Mouse (Mus musculus) liver, embryonic 14.5 days (tissue): ENCODE results near the gene Nav2. TPM values are rescaled to one million over a fixed set of nuclear protein-coding genes. Genes with fewer than 3 reads are reported as not detected.
A peak's percentile ranks its signal among the peaks of the same experiment; 100 is the strongest.

Experiments
- ATAC-seq: fragments of 200-750 bp; cut with Nextera tagmentation; 2 replicates; pipeline ENCODE4 v1.8.0; 2017; ENCODE audit warnings: moderate number of reproducible peaks, mild to moderate bottlenecking, moderate library complexity; ENCODE audit not compliant: insufficient read depth
- DNase-seq, 3 experiments: peaks; one replicate each; pipeline ENCODE4 v3.0.0-alpha.2; 2012 to 2013; ENCODE audit warnings: low read depth in 3 of 3, low spot score in 3 of 3
- H3K27ac ChIP-seq: fragments of 300-500 bp; sonication (generic); 2 replicates; pipeline ENCODE4 v1.5.1; 2014; ENCODE audit warnings: moderate library complexity, mild to moderate bottlenecking, control low read depth, inconsistent platforms
- H3K27me3 ChIP-seq: fragments of 300-500 bp; sonication (generic); 2 replicates; pipeline ENCODE4 v1.6.1; 2014; ENCODE audit warnings: mild to moderate bottlenecking, low read length, moderate library complexity; ENCODE audit not compliant: control insufficient read depth, insufficient read depth
- H3K36me3 ChIP-seq: fragments of 300-500 bp; sonication (generic); replicated peaks from 2 replicates; pipeline ENCODE4 v1.6.1; 2014; ENCODE audit warnings: low read depth; ENCODE audit not compliant: control insufficient read depth, insufficient read depth
- H3K4me1 ChIP-seq, 2 experiments: fragments of 200-500 bp in 1 of 2; fragments of 300-500 bp in 1 of 2; sonication (generic) in 1 of 2; replicated peaks; 2 replicates each; pipeline ENCODE4 v1.6.1; 2012 to 2014; ENCODE audit warnings: antibody characterized with exemption in 1 of 2, inconsistent platforms in 1 of 2, low read length in 1 of 2; ENCODE audit not compliant: control insufficient read depth in 2 of 2, insufficient read depth in 2 of 2
- H3K4me2 ChIP-seq: fragments of 300-500 bp; sonication (generic); 2 replicates; pipeline ENCODE4 v1.6.1; 2014; ENCODE audit warnings: low read depth, mild to moderate bottlenecking, control low read depth, moderate library complexity
- H3K4me3 ChIP-seq, 2 experiments: fragments of 200-500 bp in 1 of 2; fragments of 300-500 bp in 1 of 2; sonication (generic) in 1 of 2; 2 replicates each; pipeline ENCODE4 v1.5.1; 2012 to 2014; ENCODE audit warnings: low read depth in 2 of 2, low read length in 2 of 2, mild to moderate bottlenecking in 2 of 2, control low read depth in 1 of 2, inconsistent platforms in 1 of 2, moderate library complexity in 1 of 2; ENCODE audit not compliant: insufficient read depth in 1 of 2
- H3K9ac ChIP-seq: fragments of 300-500 bp; sonication (generic); replicated peaks from 2 replicates; pipeline ENCODE4 v1.6.1; 2014; ENCODE audit warnings: mild to moderate bottlenecking, control low read depth, moderate library complexity
- H3K9me3 ChIP-seq: fragments of 300-500 bp; sonication (generic); 2 replicates; pipeline ENCODE4 v1.6.1; 2016; ENCODE audit warnings: low read length, mixed read lengths; ENCODE audit not compliant: control insufficient read depth
- CTCF ChIP-seq: IDR thresholded peaks from 2 replicates; pipeline ENCODE4 v1.5.1; 2016; ENCODE audit warnings: antibody characterized with exemption, low read depth, control low read depth
- EP300 ChIP-seq: IDR thresholded peaks from 2 replicates; pipeline ENCODE4 v1.6.1; 2016; ENCODE audit warnings: antibody characterized with exemption, low read depth
- WGBS: fragments of 180-500 bp; shearing (Covaris S2); extraction: QIAGEN DNeasy Blood & Tissue Kit; methylation state at CpG from one replicate; pipeline ENCODE4 v1.1.7; 2014; ENCODE audit not compliant: insufficient replicate concordance; 5-methylcytosine and 5-hydroxymethylcytosine counted together
- polyA plus RNA-seq, 2 experiments: library from polyadenylated mRNA; depleted of rRNA in 1 of 2; stranded (reverse) in 1 of 2; unstranded in 1 of 2; fragments of >200 nt; fragmentation: Nextera tagmentation in 1 of 2; extraction: Ambion mirVana in 1 of 2; gene quantifications; 2 replicates each; pipeline versions ENCODE4 v1.2.1 to v1.2.3; 2012 to 2014

Nav2 gene
- polyA plus RNA-seq, 2 experiments, result 1.5 to 1.6 TPM

- no peak overlapping the region for H3K9ac ChIP-seq
- H3K27ac ChIP-seq, result no peak overlapping the region
- H3K9me3 ChIP-seq, result no peaks in the 10 kb centered on the region
- H3K36me3 ChIP-seq, result no peaks in the 10 kb centered on the region
- no peak overlapping the region for H3K4me2 ChIP-seq
- H3K4me3 ChIP-seq, result no peak overlapping the region
- 56% methylated on average over 3 of the region's 3 CpGs for WGBS
- TF ChIP-seq EP300, result no peak
- no peak for TF ChIP-seq CTCF
- H3K27me3 ChIP-seq, result no peaks in the 10 kb centered on the region
- DNase-seq (no peak), ATAC-seq (no peak)
- peaks cover 0 to 3% of the 10 kb centered on the region in 2 experiments; a peak in 2 of 4 replicates for H3K4me1 ChIP-seq
These were observed 483.7 kb downstream of the Nav2 start for GRCm38 (mm10) chr7:49392180-49392579.

- 56% methylated on average over 3 of the region's 3 CpGs for WGBS
- ATAC-seq, result no peak
These were observed 484.3 kb downstream of the Nav2 start for GRCm38 (mm10) chr7:49392834-49393233.

GRCm38 (mm10) chr7:49393857-49394256 is 485.3 kb downstream of the Nav2 start:
- TF ChIP-seq CTCF (no peak), EP300 (no peak)
- WGBS, result 63% methylated on average over 7 of the region's 7 CpGs
- no peaks in the 10 kb centered on the region for H3K27me3 ChIP-seq
- no peak overlapping the region for H3K9ac ChIP-seq
- H3K27ac ChIP-seq, result no peak overlapping the region
- H3K9me3 ChIP-seq, result no peaks in the 10 kb centered on the region
- peaks cover 0 to 11% of the 10 kb centered on the region in 2 experiments; a peak in 2 of 4 replicates for H3K4me1 ChIP-seq
- no peak overlapping the region for H3K4me2 ChIP-seq
- ATAC-seq (no peak), DNase-seq (no peak)
- no peaks in the 10 kb centered on the region for H3K36me3 ChIP-seq
- no peak overlapping the region for H3K4me3 ChIP-seq

More at GRCm38 (mm10) chr7:49392834-49393233, 484.3 kb downstream of the Nav2 start:
- peaks cover 0 to 4% of the 10 kb centered on the region in 2 experiments; a peak in 2 of 4 replicates for H3K4me1 ChIP-seq
- no peak for DNase-seq
- no peaks in the 10 kb centered on the region for H3K36me3 ChIP-seq
- H3K4me2 ChIP-seq, result no peak overlapping the region
- no peak overlapping the region for H3K4me3 ChIP-seq
- H3K27me3 ChIP-seq, result no peaks in the 10 kb centered on the region
- H3K9me3 ChIP-seq, result no peaks in the 10 kb centered on the region
- no peak overlapping the region for H3K27ac ChIP-seq
- H3K9ac ChIP-seq, result no peak overlapping the region
- TF ChIP-seq CTCF, result no peak
- TF ChIP-seq EP300, result no peak

- no peak for ATAC-seq
- Histone ChIP-seq H3K9ac (no peak overlapping the region), H3K4me1 (peaks cover 0 to 14% of the 10 kb centered on the region in 2 experiments; a peak in 2 of 4 replicates), H3K36me3 (no peaks in the 10 kb centered on the region), H3K4me3 (no peak overlapping the region), H3K9me3 (no peaks in the 10 kb centered on the region), H3K27me3 (no peaks in the 10 kb centered on the region), H3K4me2 (no peak overlapping the region), H3K27ac (no peak overlapping the region)
- 41% methylated on average over 1 of the region's 1 CpGs for WGBS
- DNase-seq, result no peak
- no peak for TF ChIP-seq EP300
- no peak for TF ChIP-seq CTCF
These were observed 487.7 kb downstream of the Nav2 start for GRCm38 (mm10) chr7:49396202-49396601.

GRCm38 (mm10) chr7:49397441-49398003 is 489.0 kb downstream of the Nav2 start:
- H3K4me3 ChIP-seq, result no peak overlapping the region
- H3K36me3 ChIP-seq, result no peaks in the 10 kb centered on the region
- ATAC-seq (peak; percentile 71), DNase-seq (peak; percentile 23 to 32 (median 26))
- H3K9ac ChIP-seq, result no peak overlapping the region
- no peak for TF ChIP-seq EP300
- TF ChIP-seq CTCF, result no peak
- peak overlapping the region; percentile 28 for H3K4me2 ChIP-seq
- H3K27ac ChIP-seq, result peak overlapping the region; percentile 46
- no peaks in the 10 kb centered on the region for H3K9me3 ChIP-seq
- 37% methylated on average over 17 of the region's 17 CpGs for WGBS
- peaks cover 0 to 14% of the 10 kb centered on the region in 2 experiments; a peak in 2 of 4 replicates for H3K4me1 ChIP-seq
- no peaks in the 10 kb centered on the region for H3K27me3 ChIP-seq
